Mouse (Mus musculus): Measurements from ENCODE around the gene Dcpp1.
"Not testable (repeated sequence)": the region's sequence is repeated elsewhere in the genome, so short reads cannot be mapped to it uniquely, and the experiment has no call there.

Gene Dcpp1

DNA sequence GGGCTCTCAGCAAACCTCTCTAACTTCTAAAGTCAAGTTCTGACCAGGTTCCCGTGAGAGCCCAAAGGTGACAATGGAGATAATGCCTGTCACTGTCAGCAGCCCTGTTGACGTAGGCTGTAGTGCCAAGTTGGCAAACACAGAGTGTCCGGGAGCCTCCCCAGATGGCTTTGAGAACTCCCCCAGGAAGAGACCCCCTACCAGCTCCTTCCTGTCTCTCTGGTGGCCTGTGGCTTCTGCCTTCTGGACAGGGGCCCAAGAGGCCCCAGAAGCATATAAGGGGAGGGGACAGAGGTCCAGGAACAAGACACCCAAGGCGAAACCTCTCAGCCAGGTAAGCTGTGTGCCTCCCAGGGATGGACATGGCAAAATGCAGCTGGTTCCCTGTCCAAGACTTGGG, at the start of gene Dcpp1, which contains the start of gene Dcpp2:
Gene Dcpp1 (plus strand): TSS at position 301 of the 400 bp plus-strand sequence.
Gene Dcpp2 (plus strand): TSS at position 305 of the 400 bp plus-strand sequence.
- not testable (repeated sequence) for DNase-seq (ENCODE audit: inconsistent age in 2 of 2, low spot score in 1 of 2)

DNA sequence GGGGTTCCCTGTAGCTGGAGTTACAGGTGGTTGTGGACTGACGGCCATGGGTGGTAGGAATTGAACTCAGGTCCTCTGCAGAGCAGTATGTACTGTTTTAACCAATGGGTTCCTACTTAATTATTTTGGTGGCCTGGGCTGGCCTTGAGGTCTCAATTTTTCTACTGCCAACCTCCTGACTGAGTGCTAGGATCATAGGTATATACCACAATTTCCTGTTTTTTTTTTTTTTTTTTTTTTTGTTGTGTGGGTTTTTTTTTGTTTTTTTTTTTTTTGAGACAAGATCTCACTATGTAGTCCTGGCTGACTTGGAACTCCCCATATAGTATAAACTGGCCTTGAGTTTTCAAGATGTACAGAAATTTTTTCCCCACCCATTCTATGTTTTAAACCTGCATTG, 49.5 kb upstream of the Dcpp1 start:
- no peak for DNase-seq (ENCODE audit: inconsistent age in 2 of 2, low spot score in 1 of 2)

DNA sequence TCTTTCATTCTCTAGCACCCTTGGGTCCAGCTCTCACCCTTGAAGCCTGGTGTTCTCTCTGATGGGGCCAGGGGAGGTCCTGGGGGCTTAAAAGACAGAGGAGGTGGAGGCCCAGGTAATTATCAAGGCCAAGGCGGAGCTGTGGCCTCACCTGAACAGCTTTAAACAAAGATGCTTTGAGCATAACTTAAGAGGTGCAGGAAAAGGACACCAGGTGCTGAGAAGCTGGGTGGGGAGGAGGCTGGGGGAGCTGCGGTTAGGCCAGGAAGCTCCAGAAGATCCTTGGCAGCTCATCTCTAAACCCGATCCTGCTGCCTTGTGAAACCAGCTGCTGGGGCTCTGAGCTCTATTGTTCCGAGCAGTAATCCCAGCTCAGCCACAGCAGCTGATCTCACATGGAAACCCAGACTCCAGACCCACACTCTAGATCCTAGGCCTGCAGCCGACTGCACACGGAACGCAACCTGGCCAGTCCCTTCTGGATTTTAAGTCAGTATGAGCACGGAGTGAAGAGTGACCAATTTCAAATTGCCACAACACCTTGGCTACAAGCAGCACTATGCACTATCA, 44.6 kb upstream of the Dcpp1 start, which contains the start of gene Prss33:
Gene Prss33 (minus strand): TSS at position 51 of the 570 bp plus-strand sequence.
- no peak for DNase-seq (ENCODE audit: inconsistent age in 2 of 2, low spot score in 1 of 2)

DNA sequence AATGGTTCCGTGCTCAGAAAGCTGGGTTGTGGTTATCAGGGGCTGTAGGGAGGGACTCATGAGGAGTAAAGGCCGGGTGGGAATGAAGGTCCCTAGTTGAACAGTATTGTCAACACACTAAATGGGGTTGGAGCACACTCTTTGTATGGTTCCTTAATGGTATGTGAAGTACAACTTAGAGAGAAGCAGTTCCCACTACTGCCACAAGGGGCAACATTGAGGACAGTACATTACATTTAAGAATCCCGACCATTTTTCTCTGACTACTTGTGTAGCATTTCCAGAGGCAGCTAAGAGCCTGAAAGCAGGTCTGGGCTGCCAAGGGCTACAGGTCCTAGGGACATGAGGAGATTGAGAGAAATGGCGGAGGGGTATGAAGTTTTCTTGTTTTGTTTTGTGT, 39.5 kb upstream of the Dcpp1 start:
- DNase-seq (ENCODE audit: inconsistent age in 2 of 2, low spot score in 1 of 2) = peak in 1 of 2 experiments; percentile 87

DNA sequence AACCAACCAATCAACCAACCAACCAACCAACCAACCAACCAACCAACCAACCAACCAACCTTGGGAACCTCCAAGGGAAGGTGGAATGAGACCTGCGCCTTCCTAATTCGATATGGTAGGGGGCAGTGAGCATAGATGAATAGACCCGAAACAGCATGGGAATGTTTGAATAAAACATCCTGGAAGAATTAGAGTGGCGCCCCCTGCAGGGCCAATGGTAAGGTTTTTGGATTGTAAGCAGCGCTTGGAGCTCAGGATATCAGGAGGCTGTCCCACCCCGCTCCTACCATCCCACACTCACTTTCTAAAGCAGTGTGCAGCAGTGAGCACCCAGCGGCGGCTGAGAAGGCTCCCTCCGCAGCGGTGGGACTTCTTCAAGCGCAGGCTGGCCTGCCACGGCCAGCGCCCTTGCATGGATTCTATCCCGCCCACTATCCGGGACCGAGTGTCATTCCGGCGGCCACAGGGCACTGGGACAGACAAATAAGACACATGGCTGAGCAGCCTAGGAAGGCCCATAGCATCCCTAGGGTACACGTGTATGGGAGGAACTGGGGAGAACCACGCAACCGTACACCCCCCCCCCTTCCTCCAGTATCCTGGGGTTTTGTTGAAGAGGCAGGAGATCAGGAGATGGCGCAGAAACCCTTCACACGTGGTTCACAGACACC, 37.4 kb upstream of the Dcpp1 start:
- DNase-seq (ENCODE audit: inconsistent age in 2 of 2, low spot score in 1 of 2) = peak in 1 of 2 experiments; percentile 75

DNA sequence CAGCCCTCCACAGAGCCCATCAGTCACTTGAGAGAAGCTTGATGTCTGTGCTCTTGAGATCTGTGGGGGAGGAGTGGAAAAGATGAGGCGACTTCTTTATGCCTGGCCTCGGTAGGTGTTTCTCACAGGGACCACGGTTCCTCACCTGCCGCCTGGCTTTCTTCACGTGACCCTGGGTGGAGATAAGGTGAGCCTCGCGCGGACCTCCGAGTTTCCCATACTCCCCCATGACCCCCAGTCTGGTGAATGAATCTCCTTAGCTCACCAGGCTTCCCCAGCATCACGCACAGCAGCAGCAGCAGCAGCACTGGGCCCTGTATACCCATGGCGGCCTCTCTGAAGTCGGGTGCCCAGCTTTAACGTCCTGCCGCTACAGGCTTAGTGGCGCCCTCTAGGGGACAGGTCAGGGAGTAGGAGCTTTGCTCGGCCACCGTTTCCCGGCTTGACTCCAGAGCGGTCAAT, 36.8 kb upstream of the Dcpp1 start, which contains the start of the genes Prss32 and Prss41:
Gene Prss32 (plus strand): TSS at position 44 of the 462 bp plus-strand sequence.
Gene Prss41 (minus strand): TSS at position 361 of the 462 bp plus-strand sequence.
- peak; percentile 68 to 86 for DNase-seq (ENCODE audit: inconsistent age in 2 of 2, low spot score in 1 of 2)

DNA sequence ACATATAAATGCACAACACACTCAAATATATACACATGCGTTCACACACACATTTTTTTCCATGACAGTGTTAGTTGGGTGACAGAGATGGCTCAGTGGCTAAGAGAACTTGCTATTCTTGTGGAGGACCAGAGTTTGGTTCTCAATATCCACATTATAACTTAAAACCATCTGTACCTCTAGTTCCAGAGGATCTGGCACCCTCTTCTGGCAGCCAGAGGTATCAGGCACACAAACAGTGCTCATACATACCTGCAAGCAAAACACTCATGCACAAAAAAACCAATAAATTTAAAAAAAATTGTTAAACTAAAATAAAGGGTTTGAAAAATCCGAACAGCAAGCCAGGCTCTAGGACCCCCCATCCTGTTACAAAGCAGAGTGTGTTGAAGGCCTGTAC, 30.6 kb upstream of the Dcpp1 start:
- no peak for DNase-seq (ENCODE audit: inconsistent age in 2 of 2, low spot score in 1 of 2)

DNA sequence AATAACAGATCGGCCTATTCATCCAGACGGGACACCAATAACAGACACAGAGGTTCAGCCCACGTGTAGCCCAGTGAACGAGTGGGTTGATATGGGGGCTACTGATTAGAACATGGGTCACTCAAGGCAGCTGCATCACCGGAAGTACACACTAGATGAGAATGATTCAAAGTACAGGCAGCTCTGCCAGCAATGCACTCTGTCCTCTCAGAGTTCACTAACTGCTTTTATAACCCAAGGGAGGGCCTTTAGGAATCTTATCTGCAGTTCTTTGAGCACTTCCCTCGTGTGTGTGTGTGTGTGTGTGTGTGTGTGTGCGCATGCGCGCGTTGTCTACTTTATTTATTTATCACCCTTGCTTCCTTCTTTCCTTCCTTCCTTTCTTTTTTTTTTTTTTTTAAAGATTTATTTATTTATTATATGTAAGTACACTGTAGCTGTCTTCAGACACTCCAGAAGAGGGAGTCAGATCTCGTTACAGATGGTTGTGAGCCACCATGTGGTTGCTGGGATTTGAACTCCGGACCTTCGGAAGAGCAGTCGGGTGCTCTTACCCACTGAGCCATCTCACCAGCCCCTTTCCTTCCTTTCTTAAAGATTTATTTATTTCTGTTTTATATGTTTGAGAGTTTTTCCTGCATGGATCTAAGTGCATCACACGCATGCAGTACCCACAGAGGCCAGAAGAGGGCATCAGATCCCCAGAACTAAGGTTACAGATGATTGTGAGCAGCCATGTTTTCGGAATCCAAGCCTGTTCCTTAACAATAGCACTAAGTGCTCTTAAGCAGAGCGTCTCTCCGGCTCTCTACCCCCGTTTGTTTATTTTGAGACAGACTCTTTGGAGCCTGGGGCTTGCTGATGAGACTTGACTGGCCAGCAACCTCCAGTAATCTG, 29.6 kb upstream of the Dcpp1 start:
- DNase-seq (ENCODE audit: inconsistent age in 2 of 2, low spot score in 1 of 2) = peak; percentile 65 to 89

DNA sequence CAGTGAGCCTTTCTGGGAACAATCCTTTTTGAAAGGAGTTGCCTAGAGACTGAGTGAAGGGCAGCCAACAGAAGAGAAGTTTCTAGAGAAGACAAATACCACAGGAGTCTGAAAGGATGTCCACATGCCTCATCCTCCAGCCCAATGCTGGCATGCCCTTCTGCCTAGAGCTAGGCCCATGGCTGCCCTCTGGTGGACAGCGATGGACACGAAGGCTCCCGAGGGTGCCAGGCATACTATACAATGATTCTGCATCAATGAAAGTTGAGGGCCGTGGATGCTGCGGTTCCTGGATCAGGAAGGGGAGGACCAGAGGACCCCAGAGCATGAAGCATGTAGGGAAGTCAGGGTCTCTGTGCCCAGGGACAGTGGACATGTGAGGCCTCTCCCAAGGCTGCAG, 27.4 kb upstream of the Dcpp1 start:
- DNase-seq (ENCODE audit: inconsistent age in 2 of 2, low spot score in 1 of 2) = peak; percentile 53 to 81

DNA sequence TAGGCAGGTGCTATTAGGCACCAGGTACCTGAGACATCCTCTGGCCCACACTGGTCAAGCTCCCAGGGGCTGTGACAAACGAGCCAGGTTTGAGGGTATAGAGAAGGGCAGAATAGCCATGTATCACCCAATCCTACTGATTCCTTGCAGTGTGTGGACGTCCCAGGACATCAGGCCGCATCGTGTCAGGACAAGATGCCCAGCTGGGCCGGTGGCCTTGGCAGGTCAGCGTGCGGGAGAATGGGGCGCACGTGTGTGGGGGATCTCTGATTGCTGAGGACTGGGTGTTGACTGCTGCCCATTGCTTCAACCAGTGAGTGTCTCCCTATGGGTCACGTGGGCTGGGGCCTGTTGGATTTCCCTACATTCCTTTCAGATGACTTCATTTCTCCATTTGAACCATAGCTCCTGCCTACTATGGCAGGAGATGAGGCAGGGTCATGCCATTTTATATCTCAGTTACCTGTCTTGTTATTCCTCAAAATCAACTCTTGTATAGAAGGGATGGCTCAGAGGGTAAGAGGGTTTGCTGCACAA, 26.4 kb upstream of the Dcpp1 start:
- no peak for DNase-seq (ENCODE audit: inconsistent age in 2 of 2, low spot score in 1 of 2)

DNA sequence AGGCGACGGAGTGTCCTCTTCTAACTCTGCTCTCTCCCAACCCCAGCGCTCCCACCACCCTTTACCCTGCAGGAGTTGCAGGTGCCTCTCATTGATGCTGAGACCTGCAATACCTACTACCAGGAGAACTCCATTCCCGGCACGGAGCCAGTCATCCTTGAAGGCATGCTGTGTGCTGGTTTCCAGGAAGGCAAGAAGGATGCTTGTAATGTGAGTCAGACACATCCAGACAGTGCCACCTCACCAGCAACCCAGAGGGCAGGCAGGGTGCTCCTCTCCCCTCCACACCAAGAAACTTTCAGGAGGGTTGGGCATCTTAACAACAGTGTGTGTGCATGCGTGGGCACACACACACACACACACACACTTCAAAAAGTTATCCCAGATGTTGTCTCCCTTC, 23.5 kb upstream of the Dcpp1 start:
- no peak for DNase-seq (ENCODE audit: inconsistent age in 2 of 2, low spot score in 1 of 2)

DNA sequence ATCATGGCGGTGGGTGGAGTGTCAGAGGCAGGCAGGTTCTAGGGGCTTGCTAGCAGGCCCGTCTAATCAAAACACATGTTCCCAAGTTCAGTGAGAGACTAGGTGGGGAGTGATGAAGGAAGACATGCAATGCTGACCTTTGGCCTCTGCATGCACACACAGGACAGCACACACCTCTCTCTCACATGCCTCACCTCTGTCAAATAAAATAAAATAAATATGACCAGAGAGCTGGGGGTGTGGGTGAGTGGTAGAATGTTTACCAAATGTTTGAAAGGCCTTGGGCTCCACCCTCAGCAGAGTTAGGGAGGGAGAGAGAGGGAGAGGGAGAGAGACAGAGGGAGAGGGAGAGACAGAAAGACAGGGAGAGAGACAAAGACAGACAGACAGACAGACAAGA, 22.8 kb upstream of the Dcpp1 start:
- no peak for DNase-seq (ENCODE audit: inconsistent age in 2 of 2, low spot score in 1 of 2)

DNA sequence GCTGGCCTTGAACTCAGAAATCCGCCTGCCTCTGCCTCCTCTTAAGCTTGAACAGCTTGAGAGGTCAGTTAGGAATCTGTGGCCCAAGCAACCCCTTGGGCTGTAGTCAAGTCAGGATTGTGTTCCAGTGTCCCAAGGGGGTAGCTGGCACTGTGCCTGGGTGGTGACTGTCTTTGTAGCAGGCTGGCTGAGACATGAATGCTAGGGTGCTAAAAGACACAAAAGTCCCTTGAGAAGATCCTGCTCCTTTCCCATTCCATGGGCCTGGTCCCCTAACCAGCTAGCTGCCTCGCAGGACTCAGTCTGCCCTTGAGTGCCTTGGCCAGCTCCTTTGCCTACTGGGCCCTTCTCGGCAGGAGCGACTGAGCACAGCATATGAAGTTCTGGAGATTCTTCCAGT, 17.8 kb upstream of the Dcpp1 start:
- DNase-seq (ENCODE audit: inconsistent age in 2 of 2, low spot score in 1 of 2) = no peak

DNA sequence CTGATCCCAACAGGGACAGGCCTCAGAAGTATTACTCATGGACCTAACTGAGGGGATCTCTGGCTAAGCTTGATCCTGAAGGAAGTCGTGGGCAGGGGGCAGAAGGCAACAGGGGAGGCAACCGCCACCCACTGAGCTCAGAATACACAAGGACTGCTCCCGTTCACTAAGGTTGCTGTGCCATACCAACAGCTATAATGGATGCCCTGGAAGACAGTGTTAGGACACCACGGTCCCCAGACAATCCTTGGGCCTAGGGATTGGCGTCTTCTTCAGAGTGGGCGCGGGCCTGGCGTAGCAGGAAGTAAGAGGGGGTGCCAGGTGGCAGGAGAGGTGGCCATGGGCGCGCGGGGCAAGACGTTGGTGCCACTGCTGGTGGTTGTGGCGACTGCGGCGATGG, 12.9 kb upstream of the Dcpp1 start, which contains the start of gene Prss21:
Gene Prss21 (plus strand): TSS at position 301 of the 400 bp plus-strand sequence.
- DNase-seq (ENCODE audit: inconsistent age in 2 of 2, low spot score in 1 of 2) = no peak

DNA sequence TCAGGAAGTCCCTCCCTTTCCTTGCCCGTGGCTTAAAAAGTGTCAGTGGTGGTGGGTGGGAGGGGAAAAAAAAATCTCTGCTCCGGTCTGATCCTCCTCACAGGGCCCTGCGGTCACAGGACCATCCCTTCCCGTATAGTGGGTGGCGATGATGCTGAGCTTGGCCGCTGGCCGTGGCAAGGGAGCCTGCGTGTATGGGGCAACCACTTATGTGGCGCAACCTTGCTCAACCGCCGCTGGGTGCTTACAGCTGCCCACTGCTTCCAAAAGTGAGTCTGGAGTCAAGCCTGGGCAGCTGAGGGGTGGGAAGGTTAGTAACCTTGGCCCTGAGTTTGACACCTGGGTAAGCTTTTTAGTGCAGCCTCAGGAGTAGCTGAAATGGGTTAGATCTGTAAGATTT, 12.2 kb upstream of the Dcpp1 start:
- no peak for DNase-seq (ENCODE audit: inconsistent age in 2 of 2, low spot score in 1 of 2)

DNA sequence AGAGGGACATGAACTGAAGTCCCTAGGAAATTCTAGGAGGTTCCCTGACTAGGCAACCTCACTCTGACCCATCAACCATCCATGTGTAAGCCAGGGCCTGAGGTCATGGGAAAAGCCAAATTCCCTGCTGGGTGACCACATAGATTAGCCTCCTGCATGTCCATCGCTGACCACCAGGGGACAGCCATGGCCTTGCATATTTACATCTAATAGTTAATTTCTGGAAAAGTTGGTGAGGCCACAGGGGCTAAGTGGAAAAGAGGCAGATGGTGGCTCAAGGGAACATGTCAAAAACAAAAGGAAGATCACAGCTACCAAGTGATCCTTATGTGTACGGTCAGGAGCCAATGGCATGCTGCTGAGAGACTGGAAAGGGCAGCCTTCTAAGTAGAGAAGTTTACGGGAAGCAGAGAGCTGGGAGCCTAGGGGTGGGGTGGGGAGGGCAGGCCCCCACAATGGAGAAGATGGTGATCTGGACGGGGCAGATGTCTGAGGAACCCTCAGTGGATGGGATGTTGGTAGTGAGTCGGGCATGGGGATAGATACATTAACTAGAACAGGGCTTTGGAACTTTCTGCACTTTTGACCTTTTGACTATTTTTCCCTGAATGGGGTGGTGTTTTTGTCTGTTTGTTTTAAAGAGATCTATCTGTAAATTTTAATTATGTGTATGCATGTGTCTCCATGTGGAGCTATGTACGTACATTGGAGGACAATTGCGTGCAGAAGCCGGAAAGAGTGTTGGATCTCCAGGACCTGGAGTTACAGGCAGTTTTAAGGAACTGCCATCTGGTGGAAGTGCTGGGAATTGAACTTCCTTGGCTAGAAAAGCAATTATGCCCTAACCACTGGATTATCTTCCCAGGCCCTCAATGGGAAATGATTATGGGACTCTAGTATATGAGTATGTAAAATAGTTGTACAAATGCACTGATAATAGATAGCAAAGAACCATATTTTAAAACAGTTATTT, 6.5 kb upstream of the Dcpp1 start:
- peak; percentile 46 to 82 for DNase-seq (ENCODE audit: inconsistent age in 2 of 2, low spot score in 1 of 2)

DNA sequence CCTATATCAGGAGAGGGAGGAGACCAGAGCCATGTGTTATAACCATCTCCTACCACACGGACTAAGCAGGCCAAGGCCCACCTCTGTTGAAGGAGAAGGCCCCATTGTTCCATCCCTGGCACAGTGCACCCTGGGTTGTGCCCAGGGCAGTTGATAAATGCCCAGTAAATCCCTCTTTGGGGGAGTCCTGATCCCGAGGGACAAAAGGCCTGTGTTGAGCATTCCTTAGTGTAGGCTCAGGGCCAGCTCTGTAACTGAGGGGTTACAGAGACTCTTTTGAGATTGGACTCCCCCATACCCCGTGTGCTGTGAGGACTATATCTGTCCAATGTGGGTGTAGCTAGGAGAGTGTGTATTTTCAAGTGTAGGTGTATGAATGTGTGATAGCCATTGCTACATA, 3.9 kb upstream of the Dcpp1 start:
- DNase-seq (ENCODE audit: inconsistent age in 2 of 2, low spot score in 1 of 2) = no peak

DNA sequence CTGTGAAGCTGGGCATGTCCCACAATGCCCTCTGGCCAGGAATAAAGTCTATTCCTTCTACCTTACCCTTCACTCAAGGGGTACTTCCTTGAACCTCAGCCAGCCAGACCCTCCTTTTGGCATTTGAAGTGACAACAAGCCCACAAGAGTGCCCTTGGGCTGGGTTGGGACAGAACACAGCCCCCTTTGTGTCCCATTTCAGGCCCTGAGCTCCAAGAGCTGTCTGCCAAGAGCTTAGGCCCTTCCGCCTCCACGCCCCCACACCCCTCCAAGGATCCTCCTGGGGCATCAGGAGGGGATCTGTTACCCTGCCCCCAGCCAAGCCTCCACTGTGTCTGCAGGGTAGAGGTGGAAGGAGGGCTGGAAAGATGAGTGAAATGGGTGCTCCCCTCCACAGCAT, 3.5 kb upstream of the Dcpp1 start:
- no peak for DNase-seq (ENCODE audit: inconsistent age in 2 of 2, low spot score in 1 of 2)

DNA sequence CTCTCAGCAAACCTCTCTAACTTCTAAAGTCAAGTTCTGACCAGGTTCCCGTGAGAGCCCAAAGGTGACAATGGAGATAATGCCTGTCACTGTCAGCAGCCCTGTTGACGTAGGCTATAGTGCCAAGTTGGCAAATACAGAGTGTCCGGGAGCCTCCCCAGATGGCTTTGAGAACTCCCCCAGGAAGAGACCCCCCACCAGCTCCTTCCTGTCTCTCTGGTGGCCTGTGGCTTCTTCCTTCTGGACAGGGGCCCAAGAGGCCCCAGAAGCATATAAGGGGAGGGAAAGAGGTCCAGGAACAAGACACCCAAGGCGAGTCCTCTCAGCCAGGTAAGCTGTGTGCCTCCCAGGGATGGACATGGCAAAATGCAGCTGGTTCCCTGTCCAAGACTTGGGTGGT, 36.5 kb downstream of the Dcpp1 start, which contains the start of gene Dcpp3:
Gene Dcpp3 (plus strand): TSS at position 301 of the 400 bp plus-strand sequence.
- DNase-seq (ENCODE audit: inconsistent age in 2 of 2, low spot score in 1 of 2) = not testable (repeated sequence)

DNA sequence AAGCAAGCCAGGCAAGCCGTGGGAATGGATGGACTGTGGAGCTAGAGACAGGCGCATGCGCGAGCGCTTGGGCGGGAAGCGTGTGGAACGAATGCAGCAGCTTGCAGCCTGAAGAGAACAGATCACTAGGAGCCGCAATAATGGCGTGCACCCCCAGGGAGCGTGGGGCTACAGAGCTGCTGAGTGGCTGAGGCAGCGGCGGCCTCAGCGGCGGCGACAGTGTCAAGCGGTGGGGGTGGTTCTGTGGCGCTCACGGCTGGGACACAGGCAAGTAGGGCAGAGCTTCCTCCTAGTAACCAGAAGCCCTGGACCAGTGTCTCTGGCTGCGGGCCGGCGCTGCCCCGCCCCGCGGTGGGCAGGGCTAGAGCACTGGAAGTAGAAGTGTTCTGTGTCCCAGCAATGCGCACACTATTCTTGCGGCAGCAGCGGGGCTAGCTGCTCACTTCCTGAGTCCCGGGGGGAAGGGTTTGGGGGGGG, 43.9 kb downstream of the Dcpp1 start:
- peak; percentile 93 to 97 for DNase-seq (ENCODE audit: inconsistent age in 2 of 2, low spot score in 1 of 2)
